Mouse (Mus musculus) forebrain, embryonic 11.5 days (tissue): Measurements from ENCODE around the gene Tanc2. TPM values are rescaled to one million over a fixed set of nuclear protein-coding genes. Genes with fewer than 3 reads are reported as not detected.

Experiments
- ATAC-seq: fragments of 200-750 bp; cut with Nextera tagmentation; replicated peaks from 2 replicates; pipeline ENCODE4 v1.8.0; 2017; ENCODE audit warnings: moderate TSS enrichment; ENCODE audit not compliant: low FRiP score
- DNase-seq: peaks from one replicate; pipeline ENCODE4 v3.0.0-alpha.2; 2017; ENCODE audit warnings: low spot score
- H3K27ac ChIP-seq: fragments of 300-500 bp; sonication (generic); 2 replicates; pipeline ENCODE4 v1.5.1; 2014; ENCODE audit warnings: low read depth, low read length
- H3K27me3 ChIP-seq: fragments of 300-500 bp; sonication (generic); 2 replicates; pipeline ENCODE4 v1.6.1; 2014; ENCODE audit warnings: mild to moderate bottlenecking, low read length, mixed read lengths; ENCODE audit not compliant: control insufficient read depth, insufficient read depth
- H3K36me3 ChIP-seq: fragments of 300-500 bp; sonication (generic); 2 replicates; pipeline ENCODE4 v1.6.1; 2014; ENCODE audit warnings: mild to moderate bottlenecking, low read length, moderate library complexity, mixed read lengths; ENCODE audit not compliant: control insufficient read depth, insufficient read depth
- H3K4me1 ChIP-seq: fragments of 300-500 bp; sonication (generic); replicated peaks from 2 replicates; pipeline ENCODE4 v1.6.1; 2014; ENCODE audit warnings: low read length, mixed read lengths; ENCODE audit not compliant: control insufficient read depth, insufficient read depth
- H3K4me2 ChIP-seq: fragments of 300-500 bp; sonication (generic); 2 replicates; pipeline ENCODE4 v1.6.1; 2014; ENCODE audit warnings: low read depth, mild to moderate bottlenecking, low read length, moderate library complexity, mixed read lengths; ENCODE audit not compliant: severe bottlenecking
- H3K4me3 ChIP-seq: fragments of 300-500 bp; sonication (generic); 2 replicates; pipeline ENCODE4 v1.5.1; 2014; ENCODE audit warnings: low read depth, low read length
- H3K9ac ChIP-seq: fragments of 300-500 bp; sonication (generic); 2 replicates; pipeline ENCODE4 v1.6.1; 2014; ENCODE audit warnings: low read length
- H3K9me3 ChIP-seq: fragments of 300-500 bp; sonication (generic); 2 replicates; pipeline ENCODE4 v1.6.1; 2016; ENCODE audit warnings: low read length, mixed read lengths; ENCODE audit not compliant: control insufficient read depth
- WGBS: fragments of 180-500 bp; shearing (Covaris S2); extraction: QIAGEN DNeasy Blood & Tissue Kit; methylation state at CpG from one replicate; pipeline ENCODE4 v1.1.7; 2014; 5-methylcytosine and 5-hydroxymethylcytosine counted together
- polyA plus RNA-seq: library from polyadenylated mRNA; unstranded; fragments of >200 nt; fragmentation: Nextera tagmentation; extraction: Ambion mirVana; gene quantifications from 2 replicates; pipeline ENCODE4 v1.2.1, GENCODE M21; 2014

Gene Tanc2
- polyA plus RNA-seq, 1 experiment from 2014 or later: 13.9 TPM

DNA sequence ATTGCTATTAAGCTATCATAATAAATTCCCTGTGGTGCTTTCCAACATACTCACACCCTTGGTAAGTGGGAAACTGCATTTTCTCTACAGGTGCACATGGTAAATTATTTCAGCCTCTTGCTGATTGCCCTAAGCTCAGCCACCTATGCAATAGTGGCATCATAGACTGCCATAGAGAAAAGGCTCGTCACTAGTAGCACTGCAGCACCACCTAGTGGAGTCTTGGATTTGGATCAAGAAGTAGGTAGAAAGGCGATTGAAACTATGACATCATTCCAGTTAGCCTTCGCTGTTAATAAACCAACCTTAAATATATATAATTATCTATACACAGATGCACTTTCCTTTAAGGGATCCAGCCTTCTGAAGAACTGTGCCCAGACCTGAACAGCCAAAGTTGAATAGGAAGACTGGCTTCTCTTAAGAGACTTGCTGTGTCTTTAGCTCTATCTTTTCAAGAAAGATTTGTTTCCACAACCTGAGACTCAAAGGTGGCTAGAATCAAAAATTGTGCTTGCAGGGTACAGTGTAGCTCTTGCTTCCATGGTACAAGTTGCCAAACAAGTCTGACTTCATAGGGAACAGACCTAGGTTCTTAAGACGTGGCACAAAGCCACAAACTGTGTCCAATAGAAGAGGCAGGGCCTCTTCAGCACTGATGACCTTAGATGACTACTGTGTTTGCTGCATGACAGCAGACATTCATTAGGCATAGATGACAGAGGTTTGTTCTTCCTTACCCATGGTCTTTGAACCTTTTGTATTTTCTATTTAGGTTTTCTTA is 322.0 kb downstream of the Tanc2 start:
- no peak overlapping the region for H3K4me2 ChIP-seq
- H3K27ac ChIP-seq: no peak overlapping the region
- DNase-seq (peak; percentile 75), ATAC-seq (no peak)
- H3K36me3 ChIP-seq: no peaks in the 10 kb centered on the region
- no peaks in the 10 kb centered on the region for H3K9me3 ChIP-seq
- no peaks in the 10 kb centered on the region for H3K27me3 ChIP-seq
- no peaks in the 10 kb centered on the region for H3K4me1 ChIP-seq
- WGBS: 35% methylated on average over 4 of the region's 4 CpGs
- no peak overlapping the region for H3K9ac ChIP-seq
- no peak overlapping the region for H3K4me3 ChIP-seq

GRCm38 (mm10) chr11:105913580-105913979 is 323.8 kb downstream of the Tanc2 start:
- Histone ChIP-seq H3K27ac (no peak overlapping the region), H3K9me3 (no peaks in the 10 kb centered on the region), H3K4me1 (no peaks in the 10 kb centered on the region), H3K4me3 (no peak overlapping the region), H3K9ac (no peak overlapping the region), H3K27me3 (no peaks in the 10 kb centered on the region), H3K36me3 (no peaks in the 10 kb centered on the region), H3K4me2 (no peak overlapping the region)
- DNase-seq: no peak
- no peak for ATAC-seq
- 60% methylated on average over 5 of the region's 5 CpGs for WGBS

GRCm38 (mm10) chr11:105920098-105920785 is 330.5 kb downstream of the Tanc2 start:
- 82% methylated on average over 3 of the region's 3 CpGs for WGBS
- Histone ChIP-seq H3K4me2 (no peak overlapping the region), H3K4me1 (no peaks in the 10 kb centered on the region), H3K9ac (no peak overlapping the region), H3K27ac (no peak overlapping the region), H3K36me3 (no peaks in the 10 kb centered on the region), H3K9me3 (no peaks in the 10 kb centered on the region), H3K27me3 (no peaks in the 10 kb centered on the region), H3K4me3 (no peak overlapping the region)
- ATAC-seq: no peak
- DNase-seq: no peak

- no peak overlapping the region for H3K4me2 ChIP-seq
- no peak overlapping the region for H3K9ac ChIP-seq
- H3K4me3 ChIP-seq: no peak overlapping the region
- ATAC-seq (no peak), DNase-seq (no peak)
- H3K9me3 ChIP-seq: no peaks in the 10 kb centered on the region
- no peaks in the 10 kb centered on the region for H3K27me3 ChIP-seq
- 88% methylated on average over 2 of the region's 2 CpGs for WGBS
- H3K4me1 ChIP-seq: no peaks in the 10 kb centered on the region
- H3K27ac ChIP-seq: no peak overlapping the region
- no peaks in the 10 kb centered on the region for H3K36me3 ChIP-seq
These were observed 331.1 kb downstream of the Tanc2 start for GRCm38 (mm10) chr11:105920836-105921235.

DNA sequence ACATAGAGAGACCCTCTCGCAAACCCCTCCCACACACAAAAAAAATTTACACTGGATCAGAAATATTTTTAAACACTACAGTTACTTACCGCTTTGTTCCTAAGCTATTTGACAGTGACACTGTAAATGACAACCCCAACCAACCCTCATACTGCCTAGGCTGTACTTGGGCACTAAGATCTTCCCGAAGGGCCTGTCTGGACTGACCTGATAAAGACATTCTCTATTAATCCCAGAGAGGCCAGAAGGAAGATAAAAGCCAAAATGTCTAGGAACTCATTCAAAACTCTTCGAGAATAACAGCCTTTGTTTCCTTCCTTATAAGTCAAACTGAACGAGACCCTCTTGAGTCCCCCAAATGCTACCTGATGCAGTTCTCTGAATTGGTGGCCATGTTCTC is 331.5 kb downstream of the Tanc2 start:
- H3K9me3 ChIP-seq: no peaks in the 10 kb centered on the region
- no peaks in the 10 kb centered on the region for H3K36me3 ChIP-seq
- H3K27ac ChIP-seq: no peak overlapping the region
- H3K27me3 ChIP-seq: no peaks in the 10 kb centered on the region
- ATAC-seq (no peak), DNase-seq (no peak)
- H3K4me3 ChIP-seq: no peak overlapping the region
- no peak overlapping the region for H3K9ac ChIP-seq
- H3K4me2 ChIP-seq: no peak overlapping the region
- no peaks in the 10 kb centered on the region for H3K4me1 ChIP-seq
- WGBS: 94% methylated on average over 5 of the region's 5 CpGs

DNA sequence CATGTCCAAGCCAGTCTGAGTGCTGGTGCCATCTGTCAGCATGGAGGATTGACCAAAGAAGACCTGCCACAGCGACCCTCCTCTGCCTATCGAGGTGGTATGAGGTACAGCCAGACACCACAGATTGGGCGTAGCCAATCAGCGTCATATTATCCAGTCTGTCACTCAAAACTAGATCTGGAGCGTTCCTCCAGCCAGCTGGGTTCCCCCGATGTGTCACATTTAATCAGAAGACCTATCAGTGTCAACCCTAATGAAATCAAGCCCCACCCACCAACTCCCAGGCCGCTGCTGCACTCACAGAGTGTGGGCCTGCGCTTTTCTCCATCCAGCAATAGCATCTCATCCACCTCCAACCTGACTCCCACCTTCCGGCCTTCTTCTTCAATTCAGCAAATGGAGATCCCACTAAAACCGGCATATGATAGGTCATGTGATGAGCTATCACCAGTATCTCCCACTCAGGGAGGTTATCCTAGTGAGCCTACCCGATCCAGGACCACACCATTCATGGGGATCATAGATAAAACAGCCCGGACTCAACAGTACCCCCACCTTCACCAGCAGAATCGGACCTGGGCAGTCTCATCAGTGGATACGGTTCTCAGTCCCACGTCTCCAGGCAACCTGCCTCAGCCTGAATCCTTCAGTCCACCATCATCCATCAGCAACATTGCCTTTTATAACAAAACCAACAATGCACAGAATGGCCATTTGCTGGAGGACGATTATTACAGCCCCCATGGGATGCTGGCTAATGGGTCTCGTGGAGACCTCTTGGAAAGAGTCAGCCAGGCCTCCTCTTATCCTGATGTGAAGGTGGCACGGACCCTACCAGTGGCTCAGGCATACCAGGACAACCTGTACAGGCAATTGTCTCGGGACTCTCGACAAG is 333.2 kb downstream of the Tanc2 start:
- H3K27ac ChIP-seq: no peak overlapping the region
- DNase-seq (peak; percentile 47), ATAC-seq (no peak)
- no peaks in the 10 kb centered on the region for H3K27me3 ChIP-seq
- no peak overlapping the region for H3K4me2 ChIP-seq
- H3K9me3 ChIP-seq: no peaks in the 10 kb centered on the region
- 90% methylated on average over 20 of the region's 20 CpGs for WGBS
- no peaks in the 10 kb centered on the region for H3K4me1 ChIP-seq
- H3K4me3 ChIP-seq: no peak overlapping the region
- no peak overlapping the region for H3K9ac ChIP-seq
- H3K36me3 ChIP-seq: no peaks in the 10 kb centered on the region

DNA sequence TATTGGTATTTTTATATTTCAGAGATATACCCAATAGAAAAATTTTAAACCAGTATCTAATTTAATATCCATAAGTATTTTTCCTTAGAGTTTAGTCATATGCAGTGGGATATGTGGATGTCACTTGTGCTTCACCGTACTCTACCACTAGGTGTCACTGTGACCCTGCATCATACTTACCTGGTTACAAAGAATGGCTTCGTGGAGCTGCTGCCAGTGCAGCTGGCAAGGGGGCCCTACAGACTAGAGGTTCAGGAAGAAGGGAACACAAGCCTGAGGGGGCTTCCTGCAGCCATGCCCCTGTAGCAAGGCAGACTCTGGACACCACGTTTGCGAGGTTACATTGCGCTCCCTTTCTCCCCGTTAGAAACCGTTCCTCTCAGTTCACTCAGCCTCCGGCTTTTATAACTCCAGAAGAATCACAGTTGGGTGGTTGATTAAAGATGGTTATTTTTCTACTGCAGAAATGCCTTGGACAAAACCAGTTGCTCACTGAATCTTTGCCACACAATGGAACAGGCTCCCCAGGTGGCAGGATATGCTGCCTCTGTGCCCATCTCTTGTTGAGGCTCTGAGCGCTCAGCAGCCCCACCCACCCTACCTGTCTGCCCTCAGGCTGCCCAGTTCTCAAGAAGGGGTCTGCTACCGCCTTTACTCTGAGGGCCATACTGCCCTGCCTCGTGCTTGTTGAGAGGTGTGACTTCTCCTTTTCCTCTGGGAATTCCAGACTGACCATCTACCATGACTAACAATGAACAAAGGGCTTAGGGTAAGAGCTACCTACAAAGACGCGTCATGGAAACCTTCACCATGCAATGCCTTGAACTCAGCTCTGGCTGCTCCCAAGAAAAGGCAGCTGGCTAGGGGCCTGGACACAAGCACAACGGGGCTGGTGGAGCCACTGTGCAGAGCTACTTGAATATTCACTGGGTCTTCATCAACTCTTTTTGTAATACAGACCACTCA is 337.6 kb downstream of the Tanc2 start:
- Histone ChIP-seq H3K27me3 (no peaks in the 10 kb centered on the region), H3K4me3 (no peak overlapping the region), H3K4me1 (no peaks in the 10 kb centered on the region), H3K36me3 (no peaks in the 10 kb centered on the region), H3K9me3 (no peaks in the 10 kb centered on the region), H3K9ac (no peak overlapping the region), H3K4me2 (no peak overlapping the region), H3K27ac (no peak overlapping the region)
- ATAC-seq (peak; percentile 72; the same call in 1 of the 2 replicates), DNase-seq (peak; percentile 84)
- 54% methylated on average over 14 of the region's 14 CpGs for WGBS

GRCm38 (mm10) chr11:105928171-105928570 is 338.4 kb downstream of the Tanc2 start:
- Histone ChIP-seq H3K9ac (no peak overlapping the region), H3K4me1 (no peaks in the 10 kb centered on the region), H3K27ac (no peak overlapping the region), H3K36me3 (no peaks in the 10 kb centered on the region), H3K4me2 (no peak overlapping the region), H3K27me3 (no peaks in the 10 kb centered on the region), H3K9me3 (no peaks in the 10 kb centered on the region), H3K4me3 (no peak overlapping the region)
- DNase-seq (peak; percentile 29), ATAC-seq (no peak)
- WGBS: 72% methylated on average over 5 of the region's 5 CpGs
